Mouse (Mus musculus) regulatory T cell (primary cell): ENCODE data around the gene Stoml3.

ENCODE experiments used
- in situ Hi-C: fragments of 300-600 bp; cut with MboI, MseI; formaldehyde crosslinking; loops from one replicate; pipeline ENCODE4 v1.15.1; 2025; ENCODE audit warnings: high pct_unique_total_duplicates

Gene Stoml3

GRCm38 (mm10) chr3:53488353-53488752 is at the start of gene Stoml3:
TSS of gene Stoml3 (plus strand) at chr3:53488653.
- in situ Hi-C loops: loop anchor here (10.0 kb wide), 1 partner anchor 1216 kb away; no protein-coding TSS in a partner anchor

DNA sequence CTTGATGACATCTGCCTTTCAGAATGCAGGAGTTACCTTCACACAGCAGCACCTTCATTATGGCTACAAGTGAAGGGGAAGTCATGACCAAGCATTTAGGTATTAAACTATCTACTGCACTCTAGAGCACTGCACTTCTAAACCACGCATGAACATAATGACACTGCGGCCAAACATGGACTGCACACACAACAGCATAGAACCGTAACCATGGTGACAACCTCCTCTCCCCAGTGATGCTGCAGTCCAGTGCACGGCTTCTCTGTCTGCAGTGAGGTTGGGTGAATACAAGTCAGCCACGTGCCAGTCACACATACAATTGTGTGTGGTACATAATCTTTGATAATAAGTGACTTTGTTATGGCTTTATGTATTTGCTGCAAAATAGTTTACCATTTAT is 42.9 kb upstream of the Stoml3 start:
- in situ Hi-C loops: no loop called here

DNA sequence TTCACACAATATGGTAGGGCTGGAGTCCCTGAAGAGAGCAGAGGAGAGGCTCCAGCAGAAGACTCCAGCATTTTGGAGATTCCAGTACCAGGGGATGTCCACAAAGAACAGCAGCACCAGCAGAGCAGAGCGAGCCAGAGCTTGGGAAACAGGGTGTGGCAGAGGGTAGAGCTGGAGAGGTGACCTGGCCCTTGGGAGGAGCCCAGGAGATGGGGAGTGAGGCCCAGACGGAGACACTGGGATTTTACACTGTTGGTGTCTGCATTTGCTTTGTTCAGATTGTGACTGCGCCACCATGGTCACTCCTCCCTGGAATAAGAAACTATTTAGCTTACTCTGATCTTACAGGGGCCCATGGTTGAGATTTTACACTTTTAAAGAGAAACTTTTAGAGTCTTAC is 41.7 kb upstream of the Stoml3 start:
- in situ Hi-C loops: no loop called here

GRCm38 (mm10) chr3:53448208-53448607 is 40.2 kb upstream of the Stoml3 start:
- in situ Hi-C loops: no loop called here

DNA sequence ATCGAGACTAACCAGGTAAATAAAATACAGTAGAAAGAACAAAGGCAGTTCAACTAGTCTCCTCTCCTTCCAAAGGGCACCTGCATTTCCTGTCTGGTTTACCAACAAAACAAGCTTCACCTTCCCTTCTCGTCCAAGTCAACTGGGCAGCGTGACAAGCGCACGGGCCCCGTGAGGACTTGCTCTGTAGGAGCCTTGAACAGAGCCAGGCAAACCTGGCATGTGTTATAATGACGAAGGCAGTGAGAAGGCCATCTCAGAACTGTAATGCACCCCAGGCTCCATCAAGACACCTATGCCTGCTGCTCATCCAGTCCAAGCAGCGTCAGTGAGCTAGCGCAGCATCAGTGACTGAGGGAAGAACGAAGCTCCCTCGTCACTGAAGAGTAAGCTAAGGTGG is 37.8 kb upstream of the Stoml3 start:
- in situ Hi-C loops: loop anchor here (10.0 to 25.0 kb wide), 2 partner anchors 588 to 1096 kb away; no protein-coding TSS in a partner anchor

GRCm38 (mm10) chr3:53452351-53452750 is 36.1 kb upstream of the Stoml3 start:
- in situ Hi-C loops: loop anchor here (10.0 to 25.0 kb wide), 2 partner anchors 590 to 1098 kb away; no protein-coding TSS in a partner anchor

- in situ Hi-C loops: loop anchor here (10.0 to 25.0 kb wide), 2 partner anchors 591 to 1099 kb away; no protein-coding TSS in a partner anchor
These were observed 35.1 kb upstream of the Stoml3 start for GRCm38 (mm10) chr3:53453346-53453745.

DNA sequence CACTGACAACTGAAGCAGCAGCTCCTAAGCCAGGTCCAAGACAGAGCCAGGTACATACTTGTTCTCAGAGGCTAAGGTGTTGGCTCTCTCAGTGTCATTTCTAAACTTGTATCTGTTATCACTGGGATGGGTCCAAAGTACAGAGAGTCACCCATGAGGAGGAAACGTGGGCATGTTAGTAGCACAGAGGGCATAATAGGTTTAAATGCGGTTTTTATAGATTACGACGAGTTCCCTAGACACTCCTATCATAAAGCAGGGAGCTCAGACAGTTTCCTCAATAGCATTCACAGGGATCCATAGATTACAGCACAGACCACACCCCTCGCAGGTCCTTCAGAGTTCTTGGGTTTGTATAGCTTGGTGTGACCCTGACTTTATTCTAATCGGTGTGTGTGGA is 34.4 kb upstream of the Stoml3 start:
- in situ Hi-C loops: loop anchor here (10.0 to 25.0 kb wide), 2 partner anchors 592 to 1099 kb away; no protein-coding TSS in a partner anchor

GRCm38 (mm10) chr3:53454561-53454960 is 33.9 kb upstream of the Stoml3 start:
- in situ Hi-C loops: loop anchor here (10.0 to 25.0 kb wide), 2 partner anchors 592 to 1100 kb away; no protein-coding TSS in a partner anchor

DNA sequence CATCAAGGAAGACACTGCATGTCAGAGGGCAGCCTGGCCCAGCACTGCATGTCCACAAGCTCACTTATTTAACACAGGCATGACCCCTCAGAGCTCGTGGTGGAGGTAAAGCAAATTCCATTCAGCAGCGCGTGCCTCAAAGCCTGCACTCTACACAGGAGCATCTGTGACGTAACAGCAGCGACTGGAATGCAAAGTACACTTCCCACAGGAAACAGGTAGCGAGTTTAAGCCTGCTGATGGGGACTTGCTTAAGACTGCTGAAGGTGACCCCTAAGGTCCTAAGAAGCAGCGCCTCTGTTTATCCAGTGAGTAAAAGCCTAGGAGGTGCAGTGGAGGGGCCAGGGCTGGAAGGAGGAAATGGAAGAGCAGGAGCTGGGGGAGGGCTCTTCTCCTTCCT is 33.5 kb upstream of the Stoml3 start:
- in situ Hi-C loops: loop anchor here (5.0 to 25.0 kb wide), 3 partner anchors 428 to 1100 kb away; no protein-coding TSS in a partner anchor

DNA sequence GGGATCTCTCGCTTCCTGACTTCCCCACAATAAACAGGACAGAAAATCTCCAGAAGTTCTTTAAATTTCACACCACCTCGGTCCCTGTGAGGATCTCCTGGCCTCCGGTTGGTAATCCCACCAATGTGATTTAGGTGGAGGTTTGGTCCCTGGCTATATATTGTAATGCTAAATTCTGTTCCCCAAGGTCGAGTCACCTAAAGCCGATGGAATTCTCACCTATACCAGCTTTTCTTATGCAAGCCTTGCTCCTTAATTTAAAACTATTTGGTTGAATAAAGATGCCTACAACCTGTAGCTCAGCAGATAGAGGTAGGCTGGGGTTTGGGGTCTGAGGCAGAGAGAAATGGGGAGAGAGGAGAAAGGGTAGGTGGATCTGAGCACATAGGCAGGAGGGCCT is 30.7 kb upstream of the Stoml3 start:
- in situ Hi-C loops: loop anchor here (5.0 to 25.0 kb wide), 3 partner anchors 430 to 1103 kb away; no protein-coding TSS in a partner anchor

GRCm38 (mm10) chr3:53460106-53460505 is 28.3 kb upstream of the Stoml3 start:
- in situ Hi-C loops: loop anchor here (10.0 to 25.0 kb wide), 2 partner anchors 405 to 598 kb away; partner anchors contain the start of gene Ufm1

- in situ Hi-C loops: loop anchor here (10.0 to 25.0 kb wide), 2 partner anchors 402 to 600 kb away; partner anchors contain the start of gene Ufm1
These were observed 25.8 kb upstream of the Stoml3 start for GRCm38 (mm10) chr3:53462701-53463045.

- in situ Hi-C loops: loop anchor here (10.0 to 25.0 kb wide), 2 partner anchors 402 to 601 kb away; partner anchors contain the start of gene Ufm1
These were observed 25.2 kb upstream of the Stoml3 start, which contains the start of the genes Nhlrc3 and Proser1 for GRCm38 (mm10) chr3:53463046-53463764. TSS of gene Nhlrc3 (minus strand) at chr3:53463332. TSS of gene Proser1 (plus strand) at chr3:53463666.

DNA sequence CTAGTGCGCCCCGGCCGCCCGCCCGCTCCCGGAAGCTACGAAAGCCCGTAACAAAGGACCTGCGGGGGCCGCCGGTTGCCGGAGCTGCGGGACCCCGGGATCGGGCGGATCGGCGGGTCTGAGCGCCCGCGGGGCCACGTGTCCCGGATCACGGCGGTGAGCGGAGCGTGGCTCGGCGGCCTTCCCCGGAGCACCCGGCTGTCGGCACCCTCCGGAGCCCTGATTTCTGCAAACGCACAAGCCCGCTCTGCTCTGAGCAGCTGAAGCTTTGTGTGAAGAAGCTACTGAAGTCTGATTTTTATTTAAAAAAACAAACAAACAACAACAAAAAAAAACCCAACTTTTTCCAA is 24.7 kb upstream of the Stoml3 start:
- in situ Hi-C loops: loop anchor here (10.0 to 25.0 kb wide), 2 partner anchors 401 to 601 kb away; partner anchors contain the start of gene Ufm1

GRCm38 (mm10) chr3:53464146-53464698 is 24.2 kb upstream of the Stoml3 start:
- in situ Hi-C loops: loop anchor here (10.0 to 25.0 kb wide), 2 partner anchors 401 to 602 kb away; partner anchors contain the start of gene Ufm1

DNA sequence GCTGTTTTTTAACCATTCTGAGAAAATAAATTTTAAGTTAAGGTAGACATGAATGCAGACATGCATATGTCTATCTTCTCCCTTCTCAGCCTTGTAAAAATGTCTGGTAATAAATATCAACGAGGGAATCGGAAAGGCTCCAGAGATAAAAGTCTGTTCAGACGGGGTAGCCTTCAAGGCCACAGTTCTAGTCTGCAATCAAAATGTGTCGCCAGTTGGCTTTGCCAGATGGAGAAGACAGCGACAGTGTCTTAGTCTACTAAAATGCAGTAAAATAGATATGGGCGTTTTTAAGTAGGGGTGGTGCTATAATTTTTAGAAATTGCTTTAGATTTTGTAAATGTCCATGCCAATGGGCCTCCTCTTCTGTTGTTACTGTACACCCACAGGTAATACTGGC is 23.1 kb upstream of the Stoml3 start:
- in situ Hi-C loops: loop anchor here (10.0 to 25.0 kb wide), 2 partner anchors 399 to 603 kb away; partner anchors contain the start of gene Ufm1

GRCm38 (mm10) chr3:53466481-53466880 is 22.0 kb upstream of the Stoml3 start:
- in situ Hi-C loops: loop anchor here (10.0 to 25.0 kb wide), 2 partner anchors 398 to 604 kb away; partner anchors contain the start of gene Ufm1

DNA sequence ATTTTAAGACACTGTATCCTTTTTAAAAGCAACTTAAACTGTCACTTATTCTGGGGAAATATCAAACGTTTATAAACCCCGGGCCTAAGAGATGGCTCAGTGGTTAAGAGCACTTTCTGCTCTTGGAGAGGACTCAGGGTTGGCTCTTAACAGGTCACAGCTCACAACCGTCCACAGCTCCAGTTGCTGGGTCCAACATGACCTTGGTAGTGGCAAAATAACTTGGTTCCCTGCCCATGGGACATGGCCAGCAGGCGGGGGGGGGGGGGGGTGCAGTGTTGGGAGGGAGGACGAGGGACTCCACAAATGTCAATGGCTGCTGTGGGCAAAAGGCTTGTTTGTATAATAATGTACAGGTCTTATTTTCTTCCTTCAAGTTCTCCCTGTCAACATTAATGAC is 21.1 kb upstream of the Stoml3 start:
- in situ Hi-C loops: loop anchor here (10.0 to 25.0 kb wide), 2 partner anchors 397 to 605 kb away; partner anchors contain the start of gene Ufm1

DNA sequence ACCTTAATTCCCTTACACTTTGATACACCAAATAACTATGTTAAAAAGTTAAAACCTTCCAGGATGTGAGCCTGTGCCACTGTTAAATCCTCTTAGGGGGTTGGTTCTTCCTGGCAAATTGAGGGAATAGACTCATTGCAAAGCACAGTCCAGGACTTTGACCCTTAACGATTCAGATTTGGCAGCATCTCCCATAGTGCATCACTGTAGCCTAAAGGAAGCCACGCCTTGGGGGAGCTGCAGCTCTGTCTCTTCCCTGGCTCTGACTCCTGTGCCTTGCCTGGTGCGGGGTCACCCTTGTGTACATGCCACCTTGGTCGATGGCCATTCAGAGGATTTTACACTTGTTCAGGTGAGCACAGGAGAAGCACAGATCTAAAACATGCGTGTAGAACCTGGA is 18.8 kb upstream of the Stoml3 start:
- in situ Hi-C loops: loop anchor here (10.0 to 25.0 kb wide), 2 partner anchors 395 to 607 kb away; partner anchors contain the start of gene Ufm1

DNA sequence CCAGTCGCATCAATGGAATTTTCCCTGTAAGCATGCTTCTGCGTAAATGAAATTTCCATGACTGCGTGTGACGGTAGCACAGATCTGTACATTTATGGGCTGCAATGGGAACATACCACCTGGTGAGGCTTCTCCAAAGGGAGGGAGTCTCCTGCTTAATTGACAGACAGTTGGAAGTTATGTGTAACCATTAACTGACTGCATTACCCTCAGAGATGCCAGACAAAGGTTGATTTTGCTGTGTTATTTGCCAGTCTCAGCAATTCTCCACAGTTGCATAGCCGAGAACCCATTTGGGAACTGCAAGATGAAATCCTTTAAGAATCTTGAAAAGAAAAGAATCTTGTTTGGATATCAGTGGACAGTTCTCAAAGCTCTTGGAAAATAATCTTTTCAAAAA is 16.4 kb upstream of the Stoml3 start:
- in situ Hi-C loops: loop anchor here (25.0 kb wide), 1 partner anchor 610 kb away; no protein-coding TSS in a partner anchor

GRCm38 (mm10) chr3:53474179-53474578 is 14.3 kb upstream of the Stoml3 start:
- in situ Hi-C loops: loop anchor here (25.0 kb wide), 1 partner anchor 612 kb away; no protein-coding TSS in a partner anchor
